Mouse (Mus musculus) cortical plate, adult 2 months (tissue): ENCODE measurements at regions not wholly inside any gene's neighbourhood (a gene's known extent, or its start where the extent isn't known, plus 50 kb on each side); places are given as distances from the start of the nearest gene placed in this dataset.

ENCODE experiments used
- CTCF ChIP-seq: fragments of 200-500 bp; IDR thresholded peaks from 2 replicates; pipeline ENCODE4 v1.5.1; 2011; ENCODE audit warnings: mild to moderate bottlenecking, control low read depth, low read length; ENCODE audit not compliant: insufficient read depth; ENCODE audit errors: extremely low read depth
- POLR2A ChIP-seq: fragments of 200-500 bp; IDR thresholded peaks from 2 replicates; pipeline ENCODE4 v1.6.1; 2011; ENCODE audit warnings: mild to moderate bottlenecking, low read length, control low read depth; ENCODE audit not compliant: insufficient read depth; ENCODE audit errors: extremely low read depth

DNA sequence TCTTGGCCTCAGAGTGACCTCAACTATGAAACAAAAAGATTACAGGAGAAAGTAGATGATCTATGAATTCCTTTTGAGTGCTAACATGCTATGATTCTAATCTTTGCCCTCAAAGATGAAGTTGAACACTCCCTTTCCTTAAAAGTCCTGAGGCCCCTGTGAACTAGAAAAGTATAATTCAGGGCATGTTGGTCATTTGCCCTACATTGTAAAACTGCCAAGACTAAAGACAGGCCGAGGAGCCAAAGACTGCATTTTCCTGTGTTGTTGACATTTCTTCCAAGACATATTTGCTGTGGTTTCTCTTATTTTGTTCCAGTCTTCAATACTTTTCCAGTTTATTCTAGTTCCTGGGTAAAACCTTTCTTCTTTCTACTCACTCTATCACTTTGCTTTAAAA lies 159.9 kb upstream of the Nt5c1b start:
- TF ChIP-seq CTCF (no peak), POLR2A (no peak)
